Mouse (Mus musculus): ENCODE data around the gene Pik3cd.

The Pik3cd gene

DNA sequence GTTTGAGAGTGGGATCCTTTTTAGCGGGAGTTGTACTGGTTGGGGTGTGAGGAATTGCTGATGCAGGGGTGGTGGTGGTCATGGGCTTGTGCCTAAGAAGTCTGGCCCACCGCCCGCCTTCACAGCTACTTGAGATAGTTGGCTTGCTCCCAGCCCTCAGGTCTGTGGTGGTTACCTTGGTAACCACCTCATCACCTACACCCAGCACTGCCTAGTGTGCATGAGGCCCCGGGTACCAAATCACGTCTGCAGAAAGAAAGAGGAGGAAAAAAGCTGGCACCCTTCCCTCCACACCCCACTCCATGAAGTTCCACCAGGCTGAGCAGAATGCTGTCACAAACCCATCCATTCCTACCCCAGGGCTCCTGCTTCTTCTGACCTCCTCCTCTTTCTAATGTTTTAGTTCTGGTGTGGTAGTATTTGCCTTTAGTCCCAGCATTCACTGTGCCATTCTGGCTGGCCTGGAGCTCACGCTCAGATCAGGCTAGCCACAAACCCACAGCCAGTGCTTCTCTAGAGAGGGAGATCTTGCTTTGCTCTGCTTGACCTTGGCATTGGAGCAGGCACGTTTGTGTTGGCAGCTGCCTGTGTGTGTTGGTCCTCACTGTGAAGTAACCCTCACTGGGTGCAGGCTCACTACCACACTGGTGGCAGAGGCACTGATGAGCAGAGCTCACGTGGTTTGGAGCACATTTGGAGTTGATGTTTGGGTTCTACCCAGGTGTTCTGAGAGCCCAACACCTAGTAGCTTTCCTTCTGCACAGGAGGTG lies 92.9 kb downstream of the Pik3cd start:
- no peak for DNase-seq (ENCODE audit: low read depth, low spot score)

GRCm38 (mm10) chr4:149608309-149608638 lies 94.1 kb downstream of the Pik3cd start:
- no peak for DNase-seq (ENCODE audit: low read depth, low spot score)

DNA sequence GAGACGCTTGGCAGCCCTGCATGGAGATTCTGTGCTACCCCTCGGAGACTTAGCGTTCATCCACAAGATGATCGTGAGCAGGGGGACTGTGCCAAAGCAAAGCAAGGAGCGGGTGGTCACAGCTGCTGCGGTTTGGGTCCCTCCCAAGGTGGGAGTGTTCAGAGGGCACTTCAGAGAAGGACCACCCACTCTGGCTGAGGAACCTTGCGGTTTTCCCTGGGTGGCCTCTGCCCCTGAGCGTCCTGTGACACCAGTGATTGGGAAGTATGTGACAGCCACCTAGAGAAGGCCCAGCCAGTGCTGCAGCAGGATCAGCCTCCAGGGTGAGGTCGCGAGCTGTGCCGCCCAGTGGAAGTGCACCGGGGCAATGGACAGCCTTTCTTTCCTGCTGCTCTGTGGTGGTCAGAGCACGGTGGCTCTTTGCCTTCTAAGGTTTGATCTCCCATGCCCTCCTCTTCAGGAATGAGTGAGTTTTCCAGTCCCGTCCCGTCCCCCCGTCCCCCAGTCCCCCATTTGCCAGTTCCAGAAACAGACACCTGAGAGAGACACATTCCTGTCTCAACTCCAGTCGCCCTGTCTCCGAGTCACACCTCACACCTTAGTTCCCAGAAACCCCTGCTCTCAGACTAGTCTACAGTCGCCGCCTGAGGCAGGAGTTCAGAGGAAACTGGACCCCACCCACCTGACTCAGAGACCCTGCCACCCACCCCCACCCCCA lies 94.6 kb downstream of the Pik3cd start:
- no peak for DNase-seq (ENCODE audit: low read depth, low spot score)

- DNase-seq (ENCODE audit: low read depth, low spot score): no peak
Measured at GRCm38 (mm10) chr4:149606766-149607358, 95.5 kb downstream of the Pik3cd start.

- no peak for DNase-seq (ENCODE audit: low read depth, low spot score)
Measured at GRCm38 (mm10) chr4:149606056-149606455, 96.3 kb downstream of the Pik3cd start.

DNA sequence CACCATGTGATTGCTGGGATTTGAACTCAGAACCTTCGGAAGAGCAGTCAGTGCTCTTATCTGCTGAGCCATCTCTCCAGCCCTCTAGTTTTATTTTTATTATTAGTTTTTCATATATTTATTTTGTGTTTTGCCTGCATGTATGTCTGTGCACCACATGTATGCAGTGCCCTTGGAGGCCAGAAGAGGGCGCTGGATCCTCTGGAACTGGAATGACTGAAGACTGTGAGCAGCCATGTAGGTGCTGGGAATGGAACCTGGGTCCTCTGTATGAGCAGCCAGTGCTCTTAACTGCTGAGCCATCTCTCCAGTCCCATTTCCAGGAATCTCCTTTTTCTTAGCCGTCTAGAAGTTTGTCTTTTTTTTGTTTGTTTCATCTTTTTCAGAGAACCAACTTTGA lies 97.9 kb downstream of the Pik3cd start:
- no peak for DNase-seq (ENCODE audit: low read depth, low spot score)

DNA sequence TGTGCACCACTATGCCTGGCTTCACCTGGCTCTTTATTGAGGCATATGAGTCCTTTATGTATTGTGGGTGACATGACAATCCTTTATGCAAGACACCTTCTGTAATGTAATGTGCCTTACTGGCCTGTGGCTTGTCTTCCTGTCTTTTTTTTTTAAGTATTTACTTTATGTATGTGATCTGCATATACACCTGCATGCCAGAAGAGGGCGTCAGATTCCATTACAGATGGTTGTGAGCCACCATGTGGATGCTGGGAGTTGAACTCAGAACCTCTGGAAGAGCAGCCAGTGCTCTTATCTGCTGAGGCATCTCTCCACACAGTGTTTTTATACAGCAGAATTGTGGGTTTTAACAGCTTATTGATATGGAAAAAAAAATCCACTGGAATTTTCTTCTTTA lies 98.5 kb downstream of the Pik3cd start:
- no peak for DNase-seq (ENCODE audit: low read depth, low spot score)

GRCm38 (mm10) chr4:149602236-149602635 lies 100.1 kb downstream of the Pik3cd start:
- no peak for DNase-seq (ENCODE audit: low read depth, low spot score)

DNA sequence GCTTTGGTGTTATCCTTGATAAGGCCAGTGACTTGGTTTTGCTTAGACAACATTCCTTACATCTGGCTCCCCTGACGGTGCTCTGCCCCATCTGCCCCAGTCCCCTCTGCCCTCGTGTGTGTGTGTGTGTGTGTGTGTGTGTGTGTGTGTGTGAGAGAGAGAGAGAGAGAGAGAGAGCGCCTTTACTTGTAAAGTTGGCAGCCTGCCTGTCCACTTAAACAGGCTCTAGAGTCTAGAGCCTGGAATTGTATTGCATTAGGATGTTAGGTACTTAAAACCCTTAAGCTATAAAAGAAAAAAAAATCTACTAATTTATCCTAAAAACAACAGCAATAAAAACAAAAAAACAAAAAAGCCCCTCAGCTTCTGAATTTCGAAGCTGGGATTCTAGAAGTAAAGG lies 100.9 kb downstream of the Pik3cd start:
- DNase-seq (ENCODE audit: low read depth, low spot score): no peak

DNA sequence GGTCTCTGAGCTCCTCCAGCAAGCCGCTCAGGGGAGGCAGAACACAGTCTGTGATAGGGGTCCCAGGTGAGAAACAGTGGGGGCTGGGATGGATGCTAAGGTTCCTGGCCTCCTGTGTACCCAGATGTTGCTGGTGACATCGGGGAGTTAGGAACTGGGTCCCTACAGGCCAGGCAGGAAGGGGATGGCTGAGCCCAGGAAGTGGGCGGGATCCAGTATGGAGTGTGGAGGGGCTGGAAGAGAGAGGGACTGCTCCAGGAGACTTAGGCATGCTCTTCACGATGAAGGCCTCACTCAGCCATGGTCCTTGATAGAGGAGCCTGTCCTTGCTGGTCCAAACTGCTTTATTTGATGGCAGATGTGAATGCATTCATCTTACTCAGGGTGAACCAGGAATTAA lies 102.2 kb downstream of the Pik3cd start:
- DNase-seq (ENCODE audit: low read depth, low spot score): no peak

GRCm38 (mm10) chr4:149599549-149599948 lies 102.8 kb downstream of the Pik3cd start:
- no peak for DNase-seq (ENCODE audit: low read depth, low spot score)
